Mouse (Mus musculus): ENCODE results near the gene Gdpgp1.

DNA sequence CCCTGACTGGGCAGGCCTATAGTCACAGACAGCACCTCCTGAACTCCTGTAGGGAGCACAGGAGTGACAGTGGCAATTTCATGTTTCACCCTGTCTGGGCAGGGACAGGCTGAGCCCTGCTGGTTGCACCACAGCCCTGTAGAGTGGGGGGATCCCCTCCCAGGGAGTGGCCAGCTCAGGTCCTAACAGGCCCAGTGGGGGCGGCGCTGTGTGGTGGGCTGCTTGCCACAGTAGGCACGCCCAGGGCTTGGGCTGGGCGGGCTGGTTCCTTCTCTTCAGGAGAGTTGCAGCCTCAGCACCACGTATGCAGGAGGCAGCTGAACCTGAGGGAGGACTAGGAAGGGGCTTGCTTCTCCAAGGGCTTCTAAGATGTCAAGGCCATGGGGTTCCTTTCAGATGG is 41.2 kb upstream of the Gdpgp1 start:
- TF ChIP-seq POLR2AphosphoS2 (IDR thresholded peaks at IDR 0.05; ENCODE audit: insufficient read length, low read depth) (no peak), POLR2A (IDR thresholded peaks at IDR 0.05; ENCODE audit: insufficient read length, low read depth) (peak; percentile 35), TCF3 (IDR thresholded peaks at IDR 0.05; ENCODE audit: insufficient read length, low read depth) (no peak), MAX (IDR thresholded peaks at IDR 0.05; ENCODE audit: low read depth) (no peak)
